Mouse (Mus musculus) telencephalon, adult 2 months (tissue): ENCODE data around the gene Trpm3.
"Not testable (repeated sequence)": the region's sequence is repeated elsewhere in the genome, so short reads cannot be mapped to it uniquely, and the experiment has no call there.

Experiments
- DNase-seq: peaks from one replicate; pipeline ENCODE4 v3.0.0-alpha.2; 2011; ENCODE audit warnings: low read depth, low spot score

The Trpm3 gene

GRCm38 (mm10) chr19:23033343-23033742, 894.5 kb downstream of the Trpm3 start:
- not testable (repeated sequence) for DNase-seq

DNA sequence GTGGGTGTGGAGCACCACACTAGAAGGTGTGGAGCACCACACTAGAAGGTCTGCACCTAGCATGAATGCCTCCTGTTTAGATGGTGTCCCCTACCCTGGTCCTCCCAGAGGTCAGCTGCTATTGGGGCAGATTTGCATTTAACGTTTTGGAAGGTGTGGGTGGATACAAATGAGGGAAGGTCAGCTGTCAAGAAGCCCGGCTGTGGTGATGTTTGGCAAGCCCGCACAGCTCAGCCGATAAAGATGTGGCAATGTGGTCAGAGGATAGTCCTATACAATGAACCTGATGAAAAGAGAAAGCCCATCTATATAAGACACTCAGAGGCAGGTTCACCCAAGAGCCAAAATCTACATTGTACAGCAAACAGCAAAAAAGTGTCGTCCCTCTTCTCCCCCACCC, 895.3 kb downstream of the Trpm3 start:
- no peak for DNase-seq

- DNase-seq, result no peak
These were observed 896.1 kb downstream of the Trpm3 start for GRCm38 (mm10) chr19:23034933-23035332.

GRCm38 (mm10) chr19:23035786-23036185, 896.9 kb downstream of the Trpm3 start:
- DNase-seq, result no peak

- no peak for DNase-seq
These were observed 898.1 kb downstream of the Trpm3 start for GRCm38 (mm10) chr19:23036782-23037477.

DNA sequence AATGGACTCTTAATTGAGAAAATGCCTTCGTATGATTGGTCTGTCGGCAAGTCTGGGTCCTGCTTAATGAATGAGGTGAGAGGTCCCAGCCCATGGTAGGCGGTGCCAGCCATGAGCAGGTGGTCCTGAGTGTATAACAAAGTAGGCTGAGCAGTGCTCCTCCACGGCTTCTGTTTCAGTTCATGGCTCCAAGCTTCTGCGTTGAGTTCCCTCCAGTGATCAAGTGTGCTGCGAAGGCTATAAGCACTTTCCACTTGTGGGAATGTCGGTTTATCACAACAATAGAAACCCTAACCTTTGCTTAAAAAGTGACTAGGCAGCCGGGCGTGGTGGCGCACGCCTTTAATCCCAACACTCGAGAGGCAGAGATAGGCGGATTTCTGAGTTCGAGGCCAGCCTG, 898.7 kb downstream of the Trpm3 start:
- DNase-seq, result no peak

DNA sequence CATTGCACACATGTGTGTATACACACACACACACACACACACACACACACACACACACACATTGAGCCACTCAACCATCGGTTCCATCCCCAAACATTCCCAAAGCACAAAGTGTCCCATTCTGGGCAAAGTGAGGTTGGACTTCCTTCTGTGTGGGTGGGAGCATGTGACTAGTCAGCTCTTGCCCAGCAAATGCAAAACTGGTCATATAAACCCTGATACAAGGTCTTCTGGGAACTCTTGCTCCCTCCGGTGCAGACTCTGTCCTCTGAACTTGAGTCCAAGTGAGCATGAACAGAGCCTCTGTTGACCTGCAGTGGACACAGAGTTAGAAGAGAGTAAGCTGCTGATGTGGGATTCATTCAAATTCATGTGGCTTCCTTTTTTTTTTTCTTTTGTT, 899.5 kb downstream of the Trpm3 start:
- no peak for DNase-seq

DNA sequence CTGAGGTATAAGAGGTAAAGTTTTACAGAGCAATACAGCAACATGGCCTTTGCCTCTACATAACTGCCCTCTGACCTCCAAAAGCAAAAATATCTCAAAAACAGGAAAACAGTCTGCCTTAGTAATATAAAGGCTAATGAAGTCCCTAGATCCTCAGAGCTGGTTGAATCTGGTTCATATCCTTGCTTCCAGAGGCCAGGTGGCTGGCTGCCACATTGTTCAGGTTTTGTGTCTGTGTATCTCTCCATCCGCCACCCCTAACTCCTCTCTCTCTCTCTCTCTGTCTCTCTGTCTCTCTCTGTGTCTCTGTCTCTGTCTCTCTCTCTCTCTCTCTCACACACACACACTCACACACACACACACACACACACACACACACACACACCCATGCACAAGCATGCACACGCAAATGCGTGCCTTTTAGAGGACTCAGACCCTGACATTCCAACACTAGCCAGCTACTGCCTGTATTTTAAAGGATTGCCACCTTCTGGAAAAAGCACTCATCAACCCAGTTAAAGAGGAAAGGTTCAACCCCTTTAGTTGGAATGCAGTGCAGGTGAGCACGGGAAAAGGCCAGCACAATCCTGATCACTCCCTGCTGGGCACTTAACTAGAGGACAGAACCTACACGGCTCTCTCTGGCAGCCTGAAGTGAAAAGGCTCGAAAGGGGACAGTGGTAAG, 902.8 kb downstream of the Trpm3 start:
- DNase-seq, result no peak

- no peak for DNase-seq
These were observed 903.4 kb downstream of the Trpm3 start for GRCm38 (mm10) chr19:23042168-23042733.

DNA sequence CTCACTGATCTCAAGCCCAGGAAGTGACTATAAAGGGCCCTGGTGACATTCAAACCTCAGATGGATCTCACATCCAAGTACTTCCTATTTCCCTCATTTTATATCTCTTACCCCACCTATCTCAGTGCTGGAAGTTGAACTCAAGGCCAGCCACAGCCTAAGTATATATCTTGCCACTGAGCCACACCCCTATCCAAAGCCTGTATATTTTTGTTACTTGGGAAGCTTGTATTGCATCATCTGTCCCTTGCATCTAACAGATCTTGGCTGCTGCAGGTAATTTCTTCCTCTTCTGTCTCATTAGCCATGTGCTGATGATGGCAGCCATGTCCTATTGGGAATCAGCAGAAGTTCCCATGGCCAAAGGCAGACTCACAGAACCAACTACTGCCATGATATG, 904.9 kb downstream of the Trpm3 start:
- DNase-seq, result no peak
